Mouse (Mus musculus) CH12F3 (cell line): ENCODE data around the gene Gxylt1.
"Not testable (repeated sequence)": the region's sequence is repeated elsewhere in the genome, so short reads cannot be mapped to it uniquely, and the experiment has no call there.

Experiments
- in situ Hi-C: fragments of 300-500 bp; cut with MboI; formaldehyde crosslinking; loops from 2 replicates; pipeline ENCODE4 v1.14.3; 2020; ENCODE audit warnings: low sequenced_read_pairs

Gene Gxylt1

DNA sequence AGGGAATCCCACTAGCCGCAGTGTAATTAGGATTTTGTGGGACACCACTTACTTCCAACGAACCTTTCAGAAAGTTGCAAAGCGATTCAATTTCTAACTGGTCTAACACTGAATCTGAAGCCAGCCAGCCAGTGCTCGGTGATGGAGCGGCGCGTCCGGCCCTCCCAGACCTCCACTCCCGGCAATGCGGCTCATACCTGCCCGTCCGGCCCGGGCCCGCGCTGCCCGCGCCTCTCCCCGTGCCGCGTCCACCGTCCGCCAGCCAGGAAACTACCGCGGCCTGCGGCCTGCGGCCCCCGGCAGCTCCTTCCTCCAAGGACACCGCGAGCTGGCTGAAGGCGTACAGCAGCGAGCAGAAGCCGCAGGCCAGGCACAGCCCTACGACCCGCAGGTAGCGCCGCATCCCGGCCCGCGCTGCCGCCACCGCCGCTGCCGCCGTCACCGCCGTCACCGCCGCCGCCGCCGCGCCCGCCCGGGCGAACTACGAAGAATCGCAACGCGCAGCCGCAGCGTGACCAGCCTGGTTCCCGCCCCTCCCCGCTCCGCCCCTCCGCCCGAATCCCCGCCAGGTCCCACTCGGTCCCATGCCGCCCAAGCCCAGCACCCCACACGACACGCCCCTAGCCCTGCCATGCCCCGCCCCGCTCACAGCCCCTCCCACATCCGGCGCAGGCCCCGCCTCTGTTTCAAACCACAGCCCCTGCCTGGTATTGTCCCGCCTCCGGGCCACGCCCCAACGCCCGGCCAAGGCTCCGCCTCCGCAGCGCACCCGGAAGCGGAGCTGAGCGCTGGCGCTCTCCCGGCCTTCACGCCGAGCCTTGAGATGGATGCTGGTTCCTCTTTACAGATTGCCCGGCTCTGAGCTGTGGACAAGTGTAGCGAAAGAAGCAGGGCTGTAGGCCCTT lies at the start of gene Gxylt1:
Gene Gxylt1 (minus strand): TSS at position 501 of the 905 bp plus-strand sequence.
- in situ Hi-C loops = loop anchor here (25.0 kb wide), 1 partner anchor 937 kb away; no protein-coding TSS in a partner anchor

GRCm38 (mm10) chr15:93318781-93319180 lies 43.8 kb upstream of the Gxylt1 start:
- in situ Hi-C loops = no loop called here

DNA sequence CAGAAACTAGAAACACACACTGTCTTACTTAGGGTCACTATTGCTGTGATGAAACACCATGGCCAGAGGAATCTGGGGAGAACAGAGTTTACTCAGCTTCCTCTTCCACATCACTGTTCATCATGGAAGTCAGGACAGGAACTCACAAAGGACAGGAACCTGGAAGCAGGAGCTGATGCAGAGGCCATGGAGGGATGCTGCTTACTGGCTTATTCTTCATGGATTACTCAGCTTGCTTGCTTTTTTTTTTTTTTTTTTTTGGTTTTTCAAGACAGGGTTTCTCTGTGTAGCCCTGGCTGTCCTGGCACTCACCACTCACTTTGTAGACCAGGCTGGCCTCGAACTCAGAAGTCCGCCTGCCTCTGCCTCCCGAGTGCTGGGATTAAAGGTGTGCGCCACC lies 35.3 kb upstream of the Gxylt1 start:
- in situ Hi-C loops = not testable (repeated sequence)

DNA sequence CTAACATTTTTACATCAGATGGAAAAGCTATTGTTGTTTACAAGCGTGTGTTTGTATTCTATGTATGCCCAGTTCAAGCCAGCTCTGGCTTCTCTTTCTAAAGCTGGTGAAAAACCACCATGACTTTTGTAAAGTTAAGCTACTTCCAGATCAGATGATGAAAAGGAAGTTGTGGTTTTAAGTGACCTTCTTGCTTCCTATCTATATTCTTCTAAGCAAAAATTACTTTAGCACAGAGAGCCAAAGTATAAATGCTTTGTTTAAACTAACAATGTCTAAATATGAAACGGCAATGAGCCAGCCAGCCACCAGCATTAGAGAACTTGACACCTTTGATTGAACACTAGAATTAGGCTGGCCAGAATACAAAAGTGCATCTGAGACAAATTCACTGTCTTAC lies 23.2 kb upstream of the Gxylt1 start:
- in situ Hi-C loops = no loop called here

GRCm38 (mm10) chr15:93294483-93294882 lies 19.5 kb upstream of the Gxylt1 start:
- in situ Hi-C loops = no loop called here

DNA sequence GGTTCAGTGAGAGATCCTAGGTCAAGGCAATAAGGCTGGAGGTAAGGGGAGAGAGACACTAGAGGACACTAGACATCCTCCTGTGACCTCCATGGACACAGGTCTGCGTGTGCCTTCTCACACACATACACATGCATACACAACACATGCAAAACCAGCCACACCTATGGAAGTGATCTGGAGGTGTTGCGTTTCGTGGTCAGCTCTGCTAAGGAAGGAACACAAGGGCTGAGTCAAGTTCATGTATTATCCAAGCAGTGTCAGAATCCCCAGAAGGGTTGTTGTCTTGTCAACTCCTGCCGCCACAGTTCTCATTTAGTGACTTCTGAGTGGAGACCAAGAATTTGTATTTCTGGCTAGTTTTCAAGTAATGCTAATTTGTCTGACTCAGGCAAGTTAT lies 13.3 kb upstream of the Gxylt1 start:
- in situ Hi-C loops = no loop called here

DNA sequence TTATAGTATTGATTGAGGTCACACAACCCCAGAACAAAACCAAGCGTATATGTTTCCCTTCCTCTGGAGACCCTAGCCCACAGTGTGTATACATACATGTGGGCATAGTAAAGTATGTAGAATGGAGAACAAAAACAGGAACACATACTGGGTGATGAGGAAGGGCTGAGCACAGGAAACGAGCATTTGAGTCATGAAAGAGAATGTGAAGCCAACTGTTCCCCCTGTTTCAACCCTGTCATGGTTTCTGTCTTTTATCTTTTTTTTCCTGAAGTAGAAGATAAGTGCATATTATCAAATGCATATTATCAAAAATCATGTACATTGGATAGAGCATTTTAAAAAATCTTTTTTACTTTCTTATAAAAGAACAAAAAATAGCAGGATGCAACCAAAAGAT lies 12.6 kb upstream of the Gxylt1 start:
- in situ Hi-C loops = no loop called here

DNA sequence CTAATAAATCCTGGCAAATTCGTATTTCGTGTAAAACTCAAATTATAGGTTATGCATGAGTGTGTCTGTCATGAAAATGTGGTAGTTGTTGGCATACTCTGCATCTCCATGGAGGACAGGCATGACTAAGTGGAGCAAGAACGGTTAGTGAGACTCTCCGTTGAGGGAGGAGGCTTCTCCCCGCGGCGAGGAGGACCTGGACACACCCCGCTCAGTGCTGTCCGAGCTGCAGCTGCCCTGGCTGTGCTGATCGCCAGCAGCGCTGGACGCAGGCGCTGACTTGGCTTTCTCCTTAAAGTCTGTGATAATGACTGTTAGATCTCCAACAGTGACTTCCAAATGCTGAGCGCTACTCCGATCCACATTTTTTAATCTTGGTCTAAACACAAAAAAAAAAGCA lies 10.3 kb upstream of the Gxylt1 start:
- in situ Hi-C loops = no loop called here

DNA sequence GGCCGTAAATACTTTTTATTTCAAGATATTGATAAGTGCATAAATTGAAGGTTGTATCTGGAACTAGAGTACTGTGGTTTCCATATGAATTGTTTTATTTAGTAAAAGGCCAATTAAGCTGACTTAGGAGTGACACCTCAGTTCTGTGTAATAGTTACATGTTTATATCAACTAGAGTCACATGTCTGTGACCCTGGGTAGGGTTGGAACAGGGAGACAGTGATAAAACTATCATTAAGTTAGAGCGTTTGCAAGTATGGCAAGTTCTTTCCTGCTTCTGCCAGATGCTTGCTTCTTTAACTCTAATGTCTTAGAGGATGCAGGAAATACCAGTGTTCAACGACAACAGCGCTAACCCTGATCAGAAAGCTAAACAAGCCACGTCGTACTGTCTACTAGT lies 9.3 kb upstream of the Gxylt1 start:
- in situ Hi-C loops = no loop called here

DNA sequence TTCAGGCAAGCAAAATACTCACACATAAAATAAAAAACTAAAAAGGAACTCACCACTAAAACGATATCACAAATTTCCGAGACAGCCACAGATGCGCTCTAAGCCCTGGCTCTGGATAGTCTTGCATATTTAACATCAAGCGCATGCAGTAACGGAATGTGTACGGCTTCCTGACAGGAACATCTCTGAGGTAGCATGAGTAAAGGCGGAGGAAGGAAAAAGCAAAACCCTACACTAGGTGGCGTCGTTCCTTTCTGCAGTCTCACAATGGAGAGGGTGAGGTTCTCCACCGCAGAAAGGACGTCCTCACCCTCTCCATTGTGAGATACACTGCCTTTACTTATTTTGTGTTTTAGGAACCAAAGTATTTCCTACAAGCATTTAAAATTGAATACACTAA lies 8.4 kb upstream of the Gxylt1 start:
- in situ Hi-C loops = no loop called here

DNA sequence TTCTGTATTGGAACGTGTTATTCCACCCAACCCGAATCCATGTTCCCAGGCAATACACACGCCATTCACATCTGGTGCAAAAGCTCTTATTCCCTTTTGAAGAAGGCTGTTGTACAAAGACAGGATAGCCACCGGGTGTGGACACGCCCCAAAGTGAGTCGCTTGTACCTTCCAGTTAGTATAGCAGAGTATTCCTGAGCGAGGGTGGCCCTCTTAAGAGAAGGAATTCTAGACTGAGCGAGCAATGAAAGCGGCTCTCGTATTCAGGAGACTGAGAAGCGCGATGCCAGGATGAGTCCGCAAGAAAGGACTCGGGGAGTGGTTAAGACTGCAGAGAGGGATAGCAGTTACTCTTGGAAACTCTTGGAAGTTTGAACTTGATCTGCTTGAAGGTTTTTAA lies 1.3 kb upstream of the Gxylt1 start:
- in situ Hi-C loops = no loop called here

DNA sequence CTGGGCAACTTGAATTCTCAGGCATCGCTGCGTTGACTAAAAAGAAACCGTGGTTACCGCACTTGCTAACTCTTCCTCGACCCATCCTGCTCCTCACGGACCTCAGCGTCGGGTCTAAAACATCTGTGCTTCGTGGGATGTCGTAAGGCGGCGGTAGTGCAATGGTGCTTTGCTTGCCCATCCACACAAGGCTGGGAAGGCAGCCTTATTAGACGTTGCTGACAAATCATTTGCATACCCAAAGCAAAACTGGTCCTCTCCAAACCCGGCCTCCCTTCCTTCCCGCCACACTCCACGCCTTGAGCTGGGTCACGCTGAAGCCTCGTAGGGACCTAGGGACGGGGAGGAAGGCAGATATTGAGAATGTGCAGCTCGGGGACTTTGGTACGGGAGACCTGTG lies 644 bp upstream of the Gxylt1 start:
- in situ Hi-C loops = no loop called here

GRCm38 (mm10) chr15:93273788-93274678 lies 946 bp downstream of the Gxylt1 start:
- in situ Hi-C loops = loop anchor here (25.0 kb wide), 1 partner anchor 938 kb away; no protein-coding TSS in a partner anchor

- in situ Hi-C loops = loop anchor here (25.0 kb wide), 1 partner anchor 939 kb away; no protein-coding TSS in a partner anchor
These were observed 2.0 kb downstream of the Gxylt1 start for GRCm38 (mm10) chr15:93272948-93273347.

GRCm38 (mm10) chr15:93270289-93270855 lies 4.6 kb downstream of the Gxylt1 start:
- in situ Hi-C loops = loop anchor here (25.0 kb wide), 1 partner anchor 942 kb away; no protein-coding TSS in a partner anchor

- in situ Hi-C loops = loop anchor here (10.0 to 25.0 kb wide), 2 partner anchors 165 to 943 kb away; no protein-coding TSS in a partner anchor
These were observed 5.4 kb downstream of the Gxylt1 start for GRCm38 (mm10) chr15:93269572-93269971.

GRCm38 (mm10) chr15:93268001-93268400 lies 7.0 kb downstream of the Gxylt1 start:
- in situ Hi-C loops = loop anchor here (10.0 to 25.0 kb wide), 2 partner anchors 167 to 944 kb away; no protein-coding TSS in a partner anchor

GRCm38 (mm10) chr15:93267479-93267878 lies 7.5 kb downstream of the Gxylt1 start:
- in situ Hi-C loops = loop anchor here (10.0 to 25.0 kb wide), 2 partner anchors 167 to 945 kb away; no protein-coding TSS in a partner anchor

DNA sequence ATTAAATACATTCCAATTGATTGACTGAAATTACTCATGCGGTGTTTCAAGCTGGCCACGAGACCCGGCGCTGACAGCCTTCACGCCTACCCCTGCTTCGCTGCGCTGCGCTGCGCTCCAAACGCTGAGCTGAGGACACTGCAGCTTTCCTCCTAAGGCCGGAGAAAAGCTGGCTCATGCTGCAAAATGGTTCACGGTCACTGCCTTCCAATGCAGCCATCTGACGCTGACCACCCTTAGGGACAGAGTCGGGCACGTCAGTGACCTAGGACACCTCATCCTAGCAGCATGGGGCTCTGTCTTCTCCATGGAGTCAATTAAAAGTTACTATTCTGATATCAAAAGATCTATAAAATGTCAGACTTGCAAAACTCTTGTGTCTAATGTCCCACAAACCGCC lies 8.6 kb downstream of the Gxylt1 start:
- in situ Hi-C loops = loop anchor here (10.0 to 25.0 kb wide), 2 partner anchors 168 to 946 kb away; no protein-coding TSS in a partner anchor

DNA sequence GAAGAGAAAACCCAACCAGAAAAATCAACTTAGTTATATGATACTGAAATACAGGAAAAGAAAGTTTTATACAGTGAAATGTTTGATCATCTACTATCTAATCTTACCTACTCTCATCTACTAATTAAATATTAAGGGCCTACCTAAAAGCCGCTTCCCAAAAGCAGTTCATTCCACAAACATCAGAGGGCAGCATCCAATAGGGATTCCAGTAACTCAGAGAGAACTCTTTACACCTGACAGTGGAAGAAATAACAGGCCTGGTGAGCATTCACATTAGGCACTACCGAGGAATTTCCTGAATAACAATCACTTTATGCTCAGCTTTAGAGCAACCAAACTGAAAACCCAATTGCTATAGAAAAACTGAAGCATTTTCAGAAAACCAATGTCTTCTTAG lies 9.3 kb downstream of the Gxylt1 start:
- in situ Hi-C loops = loop anchor here (10.0 to 25.0 kb wide), 2 partner anchors 169 to 947 kb away; no protein-coding TSS in a partner anchor
